Mouse (Mus musculus): ENCODE results near the gene Slc2a4. TPM values are rescaled to one million over a fixed set of nuclear protein-coding genes. Genes with fewer than 3 reads are reported as not detected.

The Slc2a4 gene
- polyA plus RNA-seq (2016; fragmentation: Nextera tagmentation; extraction: Ambion mirVana) = 18.6 and 23.7 TPM in 2 replicates

DNA sequence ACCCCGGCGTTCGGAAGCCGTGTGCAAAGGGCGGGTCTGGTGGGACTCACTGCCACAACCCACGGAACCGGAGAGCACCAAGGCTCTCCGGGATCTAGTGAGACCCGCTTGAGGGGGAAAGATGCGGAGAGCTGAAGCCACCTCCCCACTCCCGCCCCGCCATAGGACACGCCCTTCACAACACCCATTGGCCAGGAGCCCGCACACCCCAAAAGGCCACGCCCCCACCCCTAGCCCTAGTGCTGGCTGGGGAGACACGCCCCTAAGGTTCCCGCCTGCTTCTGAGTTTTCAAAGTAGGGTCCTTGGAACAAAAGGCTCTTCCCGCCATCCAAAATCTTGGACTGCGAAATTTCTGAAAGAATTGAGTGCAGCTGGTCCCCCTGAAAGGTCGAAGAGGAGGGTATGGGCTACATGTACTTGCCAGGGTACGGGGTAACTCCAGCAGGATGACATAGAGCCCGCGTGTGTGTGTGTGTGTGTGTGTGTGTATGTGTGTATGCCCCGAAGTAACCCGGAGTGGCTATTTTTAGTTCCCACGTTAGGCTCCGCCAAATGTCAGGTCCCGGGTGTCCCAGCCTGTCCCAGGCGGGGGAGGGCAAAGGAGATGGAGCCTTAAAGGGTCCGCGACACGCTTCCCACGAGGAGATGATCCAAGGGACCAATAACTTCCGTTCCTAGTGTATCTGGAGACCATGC is at the start of gene Slc2a4:
Gene Slc2a4, minus strand, starts transcription at position 123 of the 697 bp plus-strand sequence.
- H3K27me3 ChIP-seq (replicated peaks; ENCODE audit: low read depth, poor library complexity, severe bottlenecking) = peaks cover 10% of the 10 kb centered on the region; the same call in 1 of the 2 replicates
- H3K36me3 ChIP-seq (replicated peaks) = peaks cover 33% of the 10 kb centered on the region
- under 1% methylated on average over 34 of the region's 34 CpGs for WGBS
- H3K4me3 ChIP-seq = peak within 1 kb of the TSS; percentile 62
- H3K9me3 ChIP-seq = no peaks in the 10 kb centered on the region
- peaks cover 34% of the 10 kb centered on the region for H3K4me1 ChIP-seq
- H3K27ac ChIP-seq (replicated peaks) = peak within 1 kb of the TSS; percentile 95
- DNase-seq (ENCODE audit: low spot score) = peak; percentile 99

DNA sequence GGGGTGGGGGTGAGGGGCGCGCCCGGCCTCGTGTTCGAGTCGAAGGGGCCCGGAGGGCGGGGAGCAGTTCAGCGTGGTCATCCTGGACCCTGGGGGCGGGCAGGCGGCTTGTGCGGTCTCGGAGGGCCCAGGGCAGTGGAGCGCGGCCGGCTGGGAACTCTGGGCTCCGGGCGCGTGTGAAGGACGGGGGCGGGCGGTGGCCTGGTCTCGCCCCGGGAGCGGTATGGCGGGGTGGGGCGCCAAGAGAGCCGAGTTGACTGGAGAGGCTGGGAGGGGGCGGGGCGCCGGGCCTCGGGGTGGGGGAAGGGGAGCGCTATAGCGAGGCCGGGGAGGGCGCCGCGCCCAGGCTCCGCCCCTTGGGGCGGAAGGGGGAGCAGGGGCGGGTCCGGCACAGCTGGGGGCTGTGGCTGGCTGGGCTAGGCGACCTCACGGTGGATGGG is 49.1 kb upstream of the Slc2a4 start:
- no peaks in the 10 kb centered on the region for H3K9me3 ChIP-seq
- H3K36me3 ChIP-seq (replicated peaks) = peaks cover 50% of the 10 kb centered on the region
- whole genome bisulfite sequencing = 2% methylated on average over 44 of the region's 44 CpGs

DNA sequence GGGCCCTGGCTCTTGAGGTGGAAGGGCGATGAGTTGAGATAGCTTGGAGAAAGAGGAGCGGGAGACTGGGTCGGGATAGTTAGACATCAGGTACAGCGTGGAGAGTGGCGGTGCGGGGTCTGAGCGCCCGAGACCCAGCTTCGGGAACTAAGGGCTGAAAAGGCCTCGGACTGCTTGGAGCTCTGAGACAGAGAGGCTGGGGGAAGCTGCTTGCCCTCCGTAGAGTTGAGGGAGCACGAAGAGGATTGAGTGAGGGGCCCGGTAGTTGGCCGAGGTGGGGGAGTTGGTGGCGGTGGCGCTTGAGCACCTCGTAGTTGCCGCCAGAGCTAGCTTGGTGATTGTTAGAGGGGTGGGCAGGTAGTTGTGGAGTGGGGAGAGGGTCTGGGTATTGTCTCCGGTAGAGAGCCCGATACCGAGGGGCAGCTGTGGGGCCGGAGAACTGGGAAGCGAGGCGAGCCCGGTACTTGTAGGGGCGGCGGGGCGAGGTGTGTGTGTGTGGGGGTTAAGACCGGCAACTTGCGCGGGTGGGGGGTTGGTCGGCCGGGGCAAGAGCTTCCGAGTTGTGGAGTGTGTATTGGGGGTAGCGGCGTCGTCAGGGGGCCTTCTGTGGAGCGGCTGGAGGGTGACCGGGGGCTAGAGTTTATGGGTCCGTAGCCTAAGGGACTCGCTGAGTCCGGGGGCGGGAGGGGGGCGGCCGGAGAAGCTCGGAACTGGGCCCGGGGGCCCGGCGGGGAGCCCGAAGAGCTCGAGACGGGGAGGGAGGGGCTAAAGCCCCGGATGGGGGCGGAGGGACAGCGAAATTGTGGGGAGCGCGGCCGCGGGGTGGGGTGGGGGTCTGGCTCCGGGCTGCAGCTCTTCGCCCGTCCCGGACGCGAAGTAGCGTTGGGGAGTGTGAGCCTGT is 48.4 kb upstream of the Slc2a4 start:
- H3K4me3 ChIP-seq = peak overlapping the region; percentile 99
- peak overlapping the region; percentile 97 for H3K27ac ChIP-seq (replicated peaks)
- H3K27me3 ChIP-seq (replicated peaks; ENCODE audit: low read depth, poor library complexity, severe bottlenecking) = no peaks in the 10 kb centered on the region
- no peak for DNase-seq (ENCODE audit: low spot score)
- H3K36me3 ChIP-seq (replicated peaks) = peaks cover 47% of the 10 kb centered on the region
- H3K4me1 ChIP-seq = peaks cover 40% of the 10 kb centered on the region
- 1% methylated on average over 66 of the region's 66 CpGs for WGBS
- H3K9me3 ChIP-seq = no peaks in the 10 kb centered on the region

More for the DNA sequence above, 49.1 kb upstream of the Slc2a4 start:
- no peaks in the 10 kb centered on the region for H3K27me3 ChIP-seq (replicated peaks; ENCODE audit: low read depth, poor library complexity, severe bottlenecking)
- peaks cover 47% of the 10 kb centered on the region for H3K4me1 ChIP-seq
- peak overlapping the region; percentile 99 for H3K4me3 ChIP-seq
- peak overlapping the region; percentile 97 for H3K27ac ChIP-seq (replicated peaks)
- peak; percentile 96 for DNase-seq (ENCODE audit: low spot score)

DNA sequence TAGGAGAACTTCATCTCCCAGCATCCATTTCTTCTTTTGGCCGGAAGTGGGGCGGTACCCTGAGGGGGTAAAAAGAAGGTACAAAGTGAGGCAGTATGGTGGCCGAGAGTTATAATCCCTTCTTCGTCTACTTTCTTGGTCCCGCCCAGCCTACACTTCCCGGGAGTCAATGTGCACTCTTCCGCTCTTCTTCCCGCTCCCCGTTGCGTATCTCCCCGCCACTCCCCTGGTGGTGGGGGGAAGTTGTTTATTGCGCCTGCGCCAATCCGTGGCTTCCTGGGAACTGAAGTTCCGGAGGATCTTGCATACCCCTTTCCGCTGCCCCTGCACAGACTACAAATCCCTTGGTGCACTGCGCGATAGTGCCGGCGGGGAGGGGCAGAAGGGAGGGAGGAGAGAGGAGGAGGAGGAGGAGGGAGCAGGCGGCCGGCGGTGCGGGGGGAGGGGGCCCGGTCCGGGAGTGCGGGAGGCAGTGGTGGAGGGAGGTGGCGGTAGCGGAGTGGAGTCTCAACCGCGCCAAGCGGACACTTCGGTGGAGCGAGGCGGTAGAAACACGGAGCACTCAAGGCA is 47.5 kb upstream of the Slc2a4 start, which contains the start of gene Phf23:
Gene Phf23, plus strand, starts transcription at position 387 of the 570 bp plus-strand sequence.
- DNase-seq (ENCODE audit: low spot score) = peak; percentile 99
- H3K36me3 ChIP-seq (replicated peaks) = peaks cover 47% of the 10 kb centered on the region
- peaks cover 40% of the 10 kb centered on the region for H3K4me1 ChIP-seq
- no peaks in the 10 kb centered on the region for H3K9me3 ChIP-seq
- WGBS = under 1% methylated on average over 36 of the region's 36 CpGs
- no peaks in the 10 kb centered on the region for H3K27me3 ChIP-seq (replicated peaks; ENCODE audit: low read depth, poor library complexity, severe bottlenecking)
- H3K27ac ChIP-seq (replicated peaks) = peak within 1 kb of the TSS; percentile 97
- peak within 1 kb of the TSS; percentile 99 for H3K4me3 ChIP-seq

DNA sequence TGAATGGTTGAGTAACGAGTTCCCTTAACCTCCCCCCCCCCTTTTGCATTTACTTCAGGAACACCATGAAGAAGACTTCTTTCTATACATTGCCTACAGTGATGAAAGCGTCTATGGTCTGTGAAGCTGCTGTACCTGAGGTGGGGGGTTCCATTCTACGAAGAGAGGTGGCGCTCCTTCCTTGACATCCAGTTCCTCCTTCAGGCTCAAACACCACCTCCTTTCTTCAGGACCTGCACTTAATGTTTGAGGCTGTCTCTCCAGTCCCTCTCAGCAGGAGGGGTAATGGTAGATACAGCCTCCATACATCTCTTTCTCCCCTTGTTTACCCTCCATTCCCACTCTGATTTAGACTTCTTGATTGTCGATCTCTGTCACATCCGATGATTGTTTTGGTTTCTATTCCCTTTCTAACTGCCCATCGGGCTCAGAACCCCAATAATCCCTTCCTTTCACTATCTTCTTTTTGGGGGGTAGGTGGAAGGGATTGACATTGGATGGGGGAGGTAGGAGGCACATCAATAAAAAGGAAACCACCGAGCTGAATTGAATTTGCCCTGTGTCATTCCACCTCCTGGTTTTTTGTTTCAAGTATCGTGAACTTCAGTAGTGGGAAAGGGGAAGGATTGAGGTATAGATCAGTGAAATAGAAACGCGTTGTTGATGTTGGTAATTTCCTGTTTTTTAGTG is 46.6 kb upstream of the Slc2a4 start:
- peaks cover 40% of the 10 kb centered on the region for H3K4me1 ChIP-seq
- no peak overlapping the region for H3K27ac ChIP-seq (replicated peaks)
- no peaks in the 10 kb centered on the region for H3K9me3 ChIP-seq
- WGBS = 83% methylated on average over 11 of the region's 11 CpGs
- no peaks in the 10 kb centered on the region for H3K27me3 ChIP-seq (replicated peaks; ENCODE audit: low read depth, poor library complexity, severe bottlenecking)
- peak overlapping the region; percentile 99 for H3K4me3 ChIP-seq
- no peak for DNase-seq (ENCODE audit: low spot score)
- H3K36me3 ChIP-seq (replicated peaks) = peaks cover 50% of the 10 kb centered on the region

DNA sequence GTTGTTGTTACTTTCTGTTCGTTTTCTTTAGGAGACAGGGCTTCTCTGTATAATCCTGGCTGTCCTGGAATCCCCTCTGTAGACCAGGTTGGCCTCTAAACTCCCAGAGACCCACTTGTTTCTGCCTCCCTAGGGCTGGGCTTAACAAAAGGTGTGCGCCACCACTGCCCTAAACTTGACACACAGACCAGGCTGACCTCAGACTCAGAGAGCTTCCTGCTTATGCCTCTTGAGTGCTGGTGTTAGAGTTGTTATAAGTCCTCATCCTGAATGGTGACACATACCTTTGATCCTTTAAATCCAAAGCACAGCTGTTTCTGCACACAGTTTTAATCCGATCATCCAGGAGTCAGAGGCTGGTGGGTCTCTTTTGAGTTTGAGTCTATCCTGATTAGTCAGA is 44.9 kb upstream of the Slc2a4 start:
- Histone ChIP-seq H3K4me3 (peak overlapping the region; percentile 71), H3K4me1 (peaks cover 34% of the 10 kb centered on the region), H3K27ac (replicated peaks) (no peak overlapping the region), H3K36me3 (replicated peaks) (peaks cover 50% of the 10 kb centered on the region), H3K27me3 (replicated peaks; ENCODE audit: low read depth, poor library complexity, severe bottlenecking) (no peaks in the 10 kb centered on the region), H3K9me3 (no peaks in the 10 kb centered on the region)
- DNase-seq (ENCODE audit: low spot score) = no peak
- 88% methylated on average over 3 of the region's 3 CpGs for WGBS

DNA sequence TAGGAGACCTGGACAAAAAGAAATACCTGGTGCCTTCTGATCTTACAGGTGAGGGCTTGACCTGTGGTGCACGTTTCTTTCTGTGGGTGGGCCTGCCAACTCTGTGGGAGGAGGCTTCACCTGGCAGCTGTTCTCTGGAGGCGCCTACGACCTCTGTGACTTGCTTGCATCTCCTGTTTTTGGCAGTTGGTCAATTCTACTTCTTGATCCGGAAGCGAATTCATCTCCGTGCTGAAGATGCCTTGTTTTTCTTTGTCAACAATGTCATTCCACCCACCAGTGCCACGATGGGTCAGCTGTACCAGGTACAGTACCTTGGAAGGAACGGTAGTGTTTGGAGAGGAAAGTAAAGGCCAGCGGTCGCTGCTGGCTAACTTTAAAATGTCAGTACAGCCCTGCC is 44.4 kb upstream of the Slc2a4 start:
- WGBS = 87% methylated on average over 10 of the region's 10 CpGs

DNA sequence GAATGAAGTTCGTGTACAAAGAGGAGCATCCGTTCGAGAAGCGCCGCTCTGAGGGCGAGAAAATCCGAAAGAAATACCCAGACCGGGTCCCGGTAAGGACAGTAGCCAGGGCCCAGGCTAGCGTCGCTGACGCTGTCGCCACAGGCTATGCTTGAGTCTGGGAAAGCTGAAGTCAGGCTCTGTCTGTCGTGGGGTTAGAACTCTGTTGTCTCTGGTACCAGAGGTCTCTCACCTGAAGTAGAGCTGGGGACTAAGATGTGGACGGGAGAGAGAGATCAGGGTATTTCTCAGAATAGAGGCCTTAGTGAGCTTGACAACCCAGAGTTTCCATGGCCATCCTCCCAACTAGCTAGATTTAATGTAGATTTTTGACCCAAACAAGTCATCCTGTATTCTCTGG is 43.7 kb upstream of the Slc2a4 start:
- no peak for DNase-seq (ENCODE audit: low spot score)
- Histone ChIP-seq H3K36me3 (replicated peaks) (peaks cover 57% of the 10 kb centered on the region), H3K9me3 (no peaks in the 10 kb centered on the region), H3K4me3 (peak overlapping the region; percentile 71), H3K27me3 (replicated peaks; ENCODE audit: low read depth, poor library complexity, severe bottlenecking) (no peaks in the 10 kb centered on the region), H3K27ac (replicated peaks) (peak overlapping the region; percentile 90), H3K4me1 (peaks cover 25% of the 10 kb centered on the region)
- under 1% methylated on average over 15 of the region's 15 CpGs for WGBS

More for the DNA sequence above, 44.4 kb upstream of the Slc2a4 start:
- H3K27me3 ChIP-seq (replicated peaks; ENCODE audit: low read depth, poor library complexity, severe bottlenecking) = no peaks in the 10 kb centered on the region
- peaks cover 51% of the 10 kb centered on the region for H3K36me3 ChIP-seq (replicated peaks)
- H3K27ac ChIP-seq (replicated peaks) = no peak overlapping the region
- no peak for DNase-seq (ENCODE audit: low spot score)
- peak overlapping the region; percentile 71 for H3K4me3 ChIP-seq
- H3K4me1 ChIP-seq = peaks cover 28% of the 10 kb centered on the region
- no peaks in the 10 kb centered on the region for H3K9me3 ChIP-seq

DNA sequence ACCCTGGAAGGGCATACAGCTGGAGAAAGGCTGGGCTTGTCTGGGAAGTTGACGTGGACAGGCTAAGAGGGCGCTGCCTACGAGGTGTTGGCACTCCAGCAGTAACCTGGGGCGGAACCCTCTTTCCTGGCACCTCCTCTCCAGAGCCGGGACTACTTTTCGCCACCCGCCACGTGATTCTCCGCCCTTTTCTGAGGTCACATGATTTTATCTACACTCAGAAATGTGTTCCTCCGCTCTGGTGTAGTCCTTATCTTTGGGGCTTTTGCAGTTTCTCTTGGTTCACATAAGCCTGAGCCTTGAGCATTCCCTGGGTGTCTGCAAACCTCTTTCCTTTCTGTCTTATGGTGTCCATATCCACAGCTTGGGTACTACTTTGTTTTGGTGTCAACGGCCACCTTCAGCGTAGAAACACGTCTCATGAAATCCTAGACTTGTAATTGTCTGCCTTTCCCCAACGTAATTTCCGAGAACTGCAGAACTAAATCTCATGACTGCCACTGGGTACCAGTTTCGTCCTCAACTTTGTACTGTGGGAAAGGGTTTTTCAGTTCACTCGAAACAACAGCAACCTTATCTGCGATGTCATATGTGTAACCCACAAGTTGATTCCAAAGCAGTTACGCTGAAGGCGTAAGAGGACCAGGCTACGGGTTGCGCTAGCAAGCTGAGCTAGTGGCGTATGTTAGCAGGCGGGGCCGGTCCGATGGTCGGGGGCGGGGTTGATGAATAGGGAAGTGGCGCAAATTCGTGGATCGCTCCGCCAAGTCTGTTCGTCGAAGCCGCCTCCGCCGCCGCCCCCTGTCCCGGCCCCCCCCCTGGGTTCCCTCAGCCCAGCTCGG is 43.1 kb upstream of the Slc2a4 start, which contains the start of gene Gabarap:
Gene Gabarap, plus strand, starts transcription at position 294 of the 842 bp plus-strand sequence.
- peak; percentile 96 for DNase-seq (ENCODE audit: low spot score)
- H3K4me1 ChIP-seq = peaks cover 25% of the 10 kb centered on the region
- under 1% methylated on average over 40 of the region's 40 CpGs for WGBS

DNA sequence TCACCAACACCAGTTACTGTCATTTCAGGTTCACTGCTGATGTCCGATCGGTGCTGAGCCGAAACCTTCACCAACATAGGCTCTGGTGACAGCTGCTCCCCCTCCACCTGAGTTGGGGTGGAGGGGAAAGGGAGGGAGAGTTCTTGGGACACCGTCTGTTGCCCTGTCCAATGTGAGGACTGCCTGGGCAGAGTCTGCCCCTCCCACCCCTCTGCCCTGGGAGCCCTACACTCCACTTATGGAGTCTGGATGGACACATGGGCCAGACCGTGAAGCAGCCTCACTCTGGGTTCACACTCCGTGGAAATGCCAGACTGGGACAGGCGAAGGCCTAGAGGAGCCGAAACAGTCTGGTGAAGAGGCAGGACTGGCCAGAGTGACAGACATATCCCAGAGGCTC is 42.0 kb upstream of the Slc2a4 start:
- H3K27me3 ChIP-seq (replicated peaks; ENCODE audit: low read depth, poor library complexity, severe bottlenecking) = no peaks in the 10 kb centered on the region
- peaks cover 24% of the 10 kb centered on the region for H3K4me1 ChIP-seq
- no peak overlapping the region for H3K27ac ChIP-seq (replicated peaks)
- 89% methylated on average over 8 of the region's 8 CpGs for WGBS
- DNase-seq (ENCODE audit: low spot score) = no peak
- no peak overlapping the region for H3K4me3 ChIP-seq
- no peaks in the 10 kb centered on the region for H3K9me3 ChIP-seq
- peaks cover 75% of the 10 kb centered on the region for H3K36me3 ChIP-seq (replicated peaks)

More for the DNA sequence above, 43.1 kb upstream of the Slc2a4 start, which contains the start of gene Gabarap:
- no peaks in the 10 kb centered on the region for H3K9me3 ChIP-seq
- H3K27ac ChIP-seq (replicated peaks) = peak within 1 kb of the TSS; percentile 90
- no peaks in the 10 kb centered on the region for H3K27me3 ChIP-seq (replicated peaks; ENCODE audit: low read depth, poor library complexity, severe bottlenecking)
- H3K4me3 ChIP-seq = peak within 1 kb of the TSS; percentile 71
- peaks cover 64% of the 10 kb centered on the region for H3K36me3 ChIP-seq (replicated peaks)

DNA sequence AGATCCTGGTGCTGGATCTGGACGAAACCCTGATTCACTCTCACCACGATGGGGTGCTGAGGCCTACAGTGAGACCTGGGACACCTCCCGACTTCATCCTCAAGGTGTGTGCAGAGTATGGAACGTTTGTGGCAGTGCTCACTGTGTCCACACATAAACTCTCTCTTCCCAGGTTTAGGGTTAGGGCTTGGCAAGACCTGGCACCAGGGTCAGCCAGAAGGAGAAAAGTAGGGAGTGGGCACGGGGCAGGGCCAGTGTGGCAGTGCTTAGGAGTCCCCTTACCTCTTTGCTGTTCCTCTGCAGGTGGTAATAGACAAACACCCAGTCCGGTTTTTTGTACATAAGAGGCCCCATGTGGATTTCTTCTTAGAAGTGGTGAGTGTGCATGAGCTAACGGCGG is 36.4 kb upstream of the Slc2a4 start:
- no peak overlapping the region for H3K27ac ChIP-seq (replicated peaks)
- peak overlapping the region; percentile 27 for H3K4me3 ChIP-seq
- DNase-seq (ENCODE audit: low spot score) = no peak
- 93% methylated on average over 8 of the region's 8 CpGs for WGBS
- H3K9me3 ChIP-seq = no peaks in the 10 kb centered on the region
- no peaks in the 10 kb centered on the region for H3K27me3 ChIP-seq (replicated peaks; ENCODE audit: low read depth, poor library complexity, severe bottlenecking)
- peaks cover 25% of the 10 kb centered on the region for H3K4me1 ChIP-seq
- H3K36me3 ChIP-seq (replicated peaks) = peaks cover 67% of the 10 kb centered on the region

Measured in embryonic facial prominence, embryonic 10.5 days (tissue).